Comparison of ENCODE assay signal across 10 mouse cellular contexts in the genomic region with DNA sequence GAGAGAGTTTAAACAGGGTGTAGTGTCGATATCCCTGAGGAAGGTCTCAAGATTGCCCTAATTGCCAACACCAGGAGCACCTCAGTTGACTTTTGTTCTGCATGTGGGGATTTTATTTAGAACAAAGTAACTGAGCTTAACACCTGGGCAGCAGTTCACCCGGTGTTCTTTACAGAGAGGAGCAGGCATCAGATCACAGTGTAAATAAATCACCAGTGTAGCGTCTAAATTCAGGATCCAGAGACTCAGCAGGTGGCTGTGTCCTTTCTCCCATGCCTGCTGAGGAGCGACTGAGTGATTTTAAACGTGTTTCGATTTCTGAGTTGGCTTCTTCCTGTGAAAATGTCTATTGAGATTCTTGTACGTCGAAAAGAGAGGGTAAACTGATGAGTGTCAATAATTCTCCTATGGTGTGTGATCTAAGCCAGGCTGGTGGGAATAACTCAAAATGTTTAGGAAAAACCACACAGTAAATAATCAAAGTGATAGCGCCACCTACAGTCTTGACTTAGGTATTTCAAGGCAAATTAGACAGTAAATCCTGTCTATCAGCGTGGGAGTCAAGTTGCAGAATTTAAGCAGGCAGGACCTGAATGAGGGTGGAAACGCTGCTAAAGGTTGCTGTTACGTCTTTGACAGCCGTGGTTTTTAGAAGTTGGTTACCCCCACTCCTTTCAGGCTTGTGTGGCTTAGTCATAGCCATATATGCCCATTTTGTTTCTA. TPM values are rescaled to one million over a fixed set of nuclear protein-coding genes. Genes with fewer than 3 reads are reported as not detected.
DNase-seq lines count a peak whose midpoint lies in the region; ATAC-seq and TF ChIP-seq lines count a peak whose summit lies in the region.
"Had no signal": no experiment of that assay in that cellular context is flagged by ENCODE, and none has a peak within 500 bp of the region (broad histone marks: within the 10 kb centered on the region; RNA-seq: fewer than 3 reads in every experiment).

No protein-coding gene starts in this region.

- H3K27ac ChIP-seq in heart, adult 2 months, result no peak overlapping the region
- H3K27ac ChIP-seq in hindbrain, embryonic 12.5 days, result no peak overlapping the region

- no peaks in the 10 kb centered on the region for H3K79me2 ChIP-seq in heart, adult 2 months (replicated peaks; ENCODE audit: control insufficient read depth, insufficient read depth, low read length)

- DNase-seq in heart, adult 2 months, result no peak
- DNase-seq in heart, postnatal 25 days (ENCODE audit: low spot score), result no peak
- DNase-seq in CD4-positive helper T cell, adult 2 months (ENCODE audit: low read depth, low spot score), result peak; percentile 32
- peak; percentile 50 for DNase-seq in induced T-regulatory cell, adult 2 months (ENCODE audit: low read depth)
- DNase-seq in thymus, postnatal 25 days, result no peak

- intact Hi-C loops in heart, adult 2 months (cut with DNase I), result loop anchor here (1.0 kb wide), 2 partner anchors 42 to 83 kb away; no protein-coding TSS in a partner anchor
- intact Hi-C loops in heart, postnatal 25 days (cut with DNase I), result loop anchor here (1.0 to 5.0 kb wide), 2 partner anchors 81 to 83 kb away; no protein-coding TSS in a partner anchor

- H3K27me3 ChIP-seq in heart, adult 2 months (ENCODE audit: control insufficient read depth, insufficient read depth, low read length), result no peaks in the 10 kb centered on the region
- H3K27me3 ChIP-seq in hindbrain, embryonic 12.5 days, result no peaks in the 10 kb centered on the region

- WGBS in heart, adult 2 months, result 28% methylated on average over 13 of the region's 13 CpGs
- WGBS in hindbrain, embryonic 12.5 days, result 30% methylated on average over 13 of the region's 13 CpGs

- no peaks in the 10 kb centered on the region for H3K9me3 ChIP-seq in hindbrain, embryonic 12.5 days (replicated peaks)

- no peak for TF ChIP-seq POLR2A in heart, adult 2 months (IDR thresholded peaks at IDR 0.05; ENCODE audit: insufficient read depth, low read depth, low read length)

- H3K36me3 ChIP-seq in heart, adult 2 months (ENCODE audit: control insufficient read depth, insufficient read depth, low read length), result no peaks in the 10 kb centered on the region
- no peaks in the 10 kb centered on the region for H3K36me3 ChIP-seq in hindbrain, embryonic 12.5 days

- TF ChIP-seq CTCF in heart, adult 2 months (IDR thresholded peaks at IDR 0.05), result peak; percentile 83

- peak; percentile 52 for ATAC-seq in activated CD4-positive, CD25-positive, alpha-beta regulatory T cell, adult 4 months
- peak; percentile 84 for ATAC-seq in megakaryocyte-erythroid progenitor cell, adult 5-6 weeks (replicated peaks; ENCODE audit: low FRiP score, low TSS enrichment, poor library complexity, severe bottlenecking)
- ATAC-seq in hindbrain, embryonic 12.5 days (ENCODE audit: low FRiP score), result no peak

- H3K4me1 ChIP-seq in heart, adult 2 months (ENCODE audit: control insufficient read depth, insufficient read depth, low read length), result no peaks in the 10 kb centered on the region
- 0 out of 2 replicates have a peak, but pooled peaks cover 2% of the 10 kb centered on the region for H3K4me1 ChIP-seq in hindbrain, embryonic 12.5 days

- H3K4me3 ChIP-seq in heart, adult 2 months, result no peak overlapping the region
- no peak overlapping the region for H3K4me3 ChIP-seq in hindbrain, embryonic 12.5 days

- H3K9ac ChIP-seq in heart, adult 2 months (ENCODE audit: low read depth, low read length), result no peak overlapping the region
- no peak overlapping the region for H3K9ac ChIP-seq in hindbrain, embryonic 12.5 days

- TF ChIP-seq EP300 in heart, adult 2 months (IDR thresholded peaks at IDR 0.05; ENCODE audit: insufficient read depth, low read depth, low read length), result no peak

- no peak overlapping the region for H3K4me2 ChIP-seq in hindbrain, embryonic 12.5 days (replicated peaks)

RNA-seq across cellular contexts. Expression of a gene that starts 24.8 kb away (rescaled TPM):
- 10 to 100 TPM; 10.6 to 12.4 TPM for total RNA-seq in heart, adult 2 months (2021)
- 3.4 and 6.9 TPM in 2 replicates for polyA plus RNA-seq in heart, adult 2 months (2012; rRNA removed)
- 10 to 100 TPM; 10.2 to 11.3 TPM for total RNA-seq in heart, postnatal 25 days (2021)
- polyA plus RNA-seq in activated CD4-positive, CD25-positive, alpha-beta regulatory T cell, adult 4 months (2017; shearing (Covaris generic)), result not detected
- not detected in 2 replicates for total RNA-seq in megakaryocyte-erythroid progenitor cell, adult 5-6 weeks (2014; fragmentation: Nextera tagmentation)
- total RNA-seq in megakaryocyte-erythroid progenitor cell, adult 5-6 weeks (2017), result not detected in 2 replicates
- 0.98 and 1.2 TPM in 2 replicates for polyA plus RNA-seq in hindbrain, embryonic 12.5 days (2016; fragmentation: Nextera tagmentation; extraction: Ambion mirVana)

RNA-seq across cellular contexts. Expression of a gene that starts 30.4 kb away (rescaled TPM):
- total RNA-seq in heart, adult 2 months (2021), result under 1 TPM; 0.07 to 0.21 TPM
- polyA plus RNA-seq in heart, adult 2 months (2012; rRNA removed), result 0.06 TPM in 2 replicates
- total RNA-seq in heart, postnatal 25 days (2021), result under 1 TPM; 0.06 to 0.47 TPM
- polyA plus RNA-seq in activated CD4-positive, CD25-positive, alpha-beta regulatory T cell, adult 4 months (2017; shearing (Covaris generic)), result under 1 TPM in 1 of 2 experiments, not detected in 1; 0.12 TPM
- total RNA-seq in megakaryocyte-erythroid progenitor cell, adult 5-6 weeks (2014; fragmentation: Nextera tagmentation), result not detected in 2 replicates
- 0.30 and 4.9 TPM in 2 replicates for total RNA-seq in megakaryocyte-erythroid progenitor cell, adult 5-6 weeks (2017)
- polyA plus RNA-seq in hindbrain, embryonic 12.5 days (2016; fragmentation: Nextera tagmentation; extraction: Ambion mirVana), result 0.07 TPM in 1 of 2 replicates, not detected in the other
- total RNA-seq: layer of hippocampus, adult 8-10 months had no signal
- polyA plus RNA-seq: neural tube, embryonic 14.5 days had no signal

RNA-seq across cellular contexts. Expression of a gene that starts 35.8 kb away (rescaled TPM):
- total RNA-seq in heart, adult 2 months (2021), result not detected
- not detected in 2 replicates for polyA plus RNA-seq in heart, adult 2 months (2012; rRNA removed)
- total RNA-seq in heart, postnatal 25 days (2021), result not detected
- polyA plus RNA-seq in activated CD4-positive, CD25-positive, alpha-beta regulatory T cell, adult 4 months (2017; shearing (Covaris generic)), result not detected
- total RNA-seq in megakaryocyte-erythroid progenitor cell, adult 5-6 weeks (2014; fragmentation: Nextera tagmentation), result not detected in 2 replicates
- total RNA-seq in megakaryocyte-erythroid progenitor cell, adult 5-6 weeks (2017), result not detected in 2 replicates
- polyA plus RNA-seq in hindbrain, embryonic 12.5 days (2016; fragmentation: Nextera tagmentation; extraction: Ambion mirVana), result not detected in 2 replicates
- total RNA-seq: layer of hippocampus, adult 8-10 months had no signal
- polyA plus RNA-seq: neural tube, embryonic 14.5 days had no signal

RNA-seq across cellular contexts. Expression of a gene that starts 56.4 kb away (rescaled TPM):
- 100 to 1,000 TPM; 118 to 166 TPM for total RNA-seq in heart, adult 2 months (2021)
- 63.7 and 73.3 TPM in 2 replicates for polyA plus RNA-seq in heart, adult 2 months (2012; rRNA removed)
- 100 to 1,000 TPM in 1 of 2 experiments, 10 to 100 TPM in 1; 97.1 to 107 TPM for total RNA-seq in heart, postnatal 25 days (2021)
- 1 to 10 TPM; 4.5 to 8.8 TPM for polyA plus RNA-seq in activated CD4-positive, CD25-positive, alpha-beta regulatory T cell, adult 4 months (2017; shearing (Covaris generic))
- total RNA-seq in megakaryocyte-erythroid progenitor cell, adult 5-6 weeks (2014; fragmentation: Nextera tagmentation), result 43.0 and 58.9 TPM in 2 replicates
- total RNA-seq in megakaryocyte-erythroid progenitor cell, adult 5-6 weeks (2017), result 68.8 and 97.4 TPM in 2 replicates
- 105 and 106 TPM in 2 replicates for polyA plus RNA-seq in hindbrain, embryonic 12.5 days (2016; fragmentation: Nextera tagmentation; extraction: Ambion mirVana)

Comparison
In these comparisons a context has a peak if more than half of its experiments do, and no peak if none do; other contexts are left out.
1. DNase-seq: peak in CD4-positive helper T cell, adult 2 months (single experiment) and induced T-regulatory cell, adult 2 months (single experiment); none in heart, adult 2 months (0 of 2), heart, postnatal 25 days (single experiment) and thymus, postnatal 25 days (single experiment).
2. RNA of a gene that starts 24.8 kb away (total RNA-seq): 10.6 to 12.4 TPM in heart, adult 2 months and 10.2 to 11.3 TPM in heart, postnatal 25 days; not detected in megakaryocyte-erythroid progenitor cell, adult 5-6 weeks; every median in the first group is over 10 times any median in the second.